Mouse (Mus musculus) cerebellum, postnatal 4 days (tissue): ENCODE results near the gene Ascc2.
A peak's percentile ranks its signal among the peaks of the same experiment; 100 is the strongest.

Source experiments
- DNase-seq, 2 experiments: peaks; one replicate each; pipeline ENCODE4 v3.0.0; 2022; ENCODE audit warnings: low spot score in 2 of 2, mixed read lengths in 1 of 2

The Ascc2 gene

DNA sequence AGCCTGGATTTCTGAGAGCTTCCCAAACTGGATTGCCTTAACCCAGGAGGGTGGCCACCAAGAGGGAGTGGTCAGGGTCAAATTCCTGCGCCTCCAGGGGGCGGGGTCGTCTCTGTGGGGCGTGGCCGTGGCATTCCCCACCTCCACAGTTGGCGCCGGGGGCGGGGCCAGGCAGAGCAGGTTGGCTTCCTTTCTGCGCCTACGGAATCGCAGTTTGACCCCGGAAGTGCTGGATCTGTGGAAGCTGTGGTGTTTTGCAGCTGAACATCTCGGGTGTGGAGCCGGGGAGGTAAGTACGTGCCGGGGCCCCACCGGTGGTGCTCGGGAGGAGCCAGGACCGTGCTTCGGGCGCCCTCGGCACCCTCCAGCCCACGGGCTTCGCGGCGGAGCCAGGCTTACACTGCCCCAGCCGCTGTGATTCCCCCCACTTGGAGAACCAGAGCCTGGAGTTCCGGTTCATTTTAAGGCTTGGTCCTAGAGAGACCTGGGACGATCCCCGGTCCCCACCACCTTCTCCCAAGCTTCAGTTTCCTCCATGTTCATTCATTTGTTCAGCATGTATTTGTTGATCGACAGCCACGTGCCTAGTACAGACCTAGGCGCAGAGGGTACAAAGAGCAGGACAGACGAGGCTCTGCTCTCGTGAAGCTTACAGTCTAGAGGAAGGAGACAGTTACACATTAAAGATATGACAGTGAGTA lies at the start of gene Ascc2:
TSS of gene Ascc2 (plus strand) at position 214 of the 701 bp plus-strand sequence.
- peak; percentile 75 to 83 for DNase-seq

DNA sequence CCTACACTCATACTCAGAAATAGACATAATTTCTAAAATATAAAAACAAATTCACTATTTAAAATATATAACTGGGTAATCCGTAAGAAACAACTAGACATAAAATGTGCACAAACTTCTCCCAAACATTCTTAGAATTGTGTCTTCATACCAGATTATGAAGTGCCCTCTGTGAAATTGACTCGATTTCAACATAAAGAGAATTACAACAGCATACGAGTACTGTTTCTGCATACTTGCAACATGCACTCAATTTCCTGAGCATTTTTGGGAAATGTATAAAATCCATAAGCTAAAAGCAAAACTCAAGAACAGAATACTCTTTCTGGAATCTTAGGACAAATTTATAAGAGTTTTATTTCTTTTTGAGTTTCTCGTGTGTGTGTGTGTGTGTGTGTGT lies 45.7 kb upstream of the Ascc2 start:
- no peak for DNase-seq

DNA sequence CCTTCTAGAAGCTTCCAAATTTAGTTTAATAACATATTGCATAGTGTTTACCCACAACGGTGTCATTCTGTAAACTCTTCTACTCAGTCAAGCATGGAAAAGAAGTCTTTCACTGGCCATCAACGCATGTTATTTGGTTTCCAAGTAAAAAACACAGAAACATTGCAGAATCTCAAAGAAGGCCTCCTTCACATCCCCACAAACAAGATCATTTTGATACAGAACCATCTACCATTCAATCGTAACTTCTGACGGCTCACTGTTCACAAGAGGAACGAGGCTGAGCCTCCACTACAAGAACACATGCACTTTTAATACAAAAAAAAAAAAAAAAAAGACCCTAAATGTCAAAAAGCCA lies 44.1 kb upstream of the Ascc2 start:
- DNase-seq, result no peak

DNA sequence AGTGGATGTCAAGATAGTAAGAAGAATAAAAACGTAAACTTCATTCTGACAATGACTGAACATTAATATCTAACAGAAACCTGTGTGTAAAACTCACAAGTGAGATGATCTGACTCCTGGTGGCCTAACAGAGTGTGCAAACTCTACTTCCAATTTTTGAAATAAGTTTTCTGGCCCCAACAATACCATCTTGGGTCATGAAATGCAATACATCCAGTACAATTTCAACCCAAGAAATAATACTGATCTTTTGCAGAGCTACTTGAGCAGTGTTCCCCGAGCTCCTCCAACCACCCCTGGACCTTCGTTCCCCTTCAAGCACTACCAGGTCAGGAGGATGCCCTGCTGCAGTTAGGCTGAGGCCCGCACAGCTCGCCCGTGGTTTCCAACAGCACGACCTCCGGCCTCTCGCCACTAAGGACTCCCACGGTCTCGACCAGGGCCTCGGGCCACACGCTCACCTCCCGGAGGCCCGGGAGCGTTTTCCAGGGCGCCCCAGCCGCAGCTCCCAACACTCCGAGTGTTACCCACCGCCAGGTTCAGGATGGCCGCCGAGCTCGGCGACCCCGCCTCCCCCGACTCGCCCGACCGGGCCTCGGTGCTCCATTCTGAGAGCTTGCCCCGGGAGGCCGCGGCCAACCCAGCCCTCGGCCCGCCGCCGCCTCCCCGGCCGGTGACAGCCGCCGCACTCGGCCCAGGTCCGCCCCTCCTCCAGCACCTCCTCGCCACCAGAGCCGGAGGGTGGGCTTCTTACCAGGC lies 43.5 kb upstream of the Ascc2 start:
- DNase-seq, result peak in 1 of 2 experiments; percentile 40

DNA sequence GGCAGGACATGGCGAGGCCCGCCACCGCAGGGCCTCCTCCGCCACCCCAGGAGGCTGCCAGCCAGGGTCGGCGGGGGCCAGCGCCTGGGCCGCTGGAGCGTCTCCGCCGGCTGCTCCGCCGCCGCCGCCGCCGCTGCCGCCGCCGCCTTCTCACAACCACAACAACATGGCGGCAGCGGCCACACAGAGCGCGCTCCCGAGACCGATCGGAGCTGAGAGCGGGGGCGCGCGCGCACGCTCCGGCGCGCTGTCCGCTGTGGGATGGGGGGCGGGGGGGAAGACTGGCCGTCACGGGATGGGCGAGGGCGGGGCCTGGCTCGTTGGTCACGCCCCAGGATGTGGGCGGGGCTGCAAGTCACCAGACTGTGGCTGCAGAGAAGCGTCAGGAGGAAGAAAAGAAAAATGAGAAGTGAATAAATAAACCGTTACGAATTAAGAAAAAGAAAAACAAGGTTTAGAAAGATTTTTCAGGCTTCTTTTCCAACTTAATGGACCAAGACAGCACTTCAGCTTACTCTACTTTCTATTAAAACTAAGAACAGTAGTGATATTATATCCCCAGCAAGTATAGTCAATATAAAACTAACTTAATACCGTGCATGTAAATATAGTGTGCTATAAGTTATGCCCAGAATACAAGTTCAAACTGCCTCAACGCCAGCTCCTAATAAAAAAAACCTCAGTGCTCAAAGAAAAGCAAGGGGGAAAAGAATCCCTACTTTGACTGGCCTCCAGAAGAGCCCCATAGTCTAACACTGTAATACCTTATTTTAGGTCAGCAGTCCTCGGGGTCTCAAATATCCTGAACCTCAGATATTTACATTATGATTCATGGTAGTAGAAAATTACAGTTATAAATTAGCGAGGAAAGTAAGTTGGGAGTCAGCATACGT lies 42.7 kb upstream of the Ascc2 start, which contains the start of gene Mtmr3:
TSS of gene Mtmr3 (minus strand) at position 256 of the 893 bp plus-strand sequence.
- DNase-seq, result peak; percentile 86 to 95

DNA sequence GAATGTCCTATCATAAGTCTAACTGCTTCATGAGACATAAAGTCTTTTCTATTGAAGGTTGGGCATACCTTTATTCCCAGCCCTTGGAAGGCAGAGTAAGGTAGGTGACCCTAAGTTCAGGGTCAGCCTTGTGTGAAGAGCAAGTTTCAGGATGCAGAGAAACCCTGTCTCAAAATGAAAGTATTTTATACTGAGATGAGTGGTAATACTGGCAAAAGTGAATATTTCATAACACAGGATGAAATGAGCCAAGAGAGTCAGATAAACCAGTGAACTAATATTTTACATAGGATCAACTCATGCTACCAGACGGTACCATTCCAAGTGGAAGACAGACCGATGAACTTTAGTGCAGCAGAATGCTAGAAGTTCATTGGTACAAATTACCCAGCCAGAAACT lies 39.1 kb upstream of the Ascc2 start:
- no peak for DNase-seq

DNA sequence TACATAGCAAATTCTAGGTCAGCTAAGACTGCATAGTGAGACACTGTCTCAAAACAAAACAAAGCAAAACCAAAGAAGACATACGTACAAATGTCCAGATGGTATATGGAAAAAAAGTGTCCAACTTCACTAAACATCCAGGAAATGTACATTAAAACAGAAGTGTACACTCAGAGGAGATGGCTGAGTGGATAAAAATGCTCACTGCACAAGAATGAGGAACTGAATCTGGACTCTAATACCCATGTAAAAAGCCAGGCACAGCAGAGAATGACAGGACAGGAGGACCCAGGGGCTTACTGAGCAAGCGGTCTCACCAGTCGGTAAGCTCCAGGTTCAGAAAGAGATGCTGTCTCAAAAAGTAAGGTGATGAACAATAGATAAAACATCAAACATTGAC lies 37.6 kb upstream of the Ascc2 start:
- DNase-seq, result no peak

DNA sequence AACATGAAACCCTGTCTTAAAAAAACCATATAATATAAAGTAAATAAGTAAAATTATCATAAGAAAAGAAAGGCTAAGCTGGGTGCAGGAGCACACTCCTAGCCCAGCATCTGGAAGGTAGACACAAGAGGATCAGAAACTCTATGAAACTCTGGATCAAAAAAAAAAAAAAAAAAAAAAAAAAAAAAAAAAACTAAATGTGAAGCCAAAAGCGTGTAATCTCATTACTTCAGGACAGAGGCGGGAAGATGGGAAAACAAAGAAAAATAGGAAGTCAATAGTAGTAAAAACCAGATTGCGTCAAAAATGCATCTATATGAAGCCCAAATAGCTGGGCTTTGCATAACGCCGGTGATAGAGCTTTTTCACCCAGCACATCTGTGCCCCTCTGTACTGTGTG lies 35.7 kb upstream of the Ascc2 start:
- no peak for DNase-seq

DNA sequence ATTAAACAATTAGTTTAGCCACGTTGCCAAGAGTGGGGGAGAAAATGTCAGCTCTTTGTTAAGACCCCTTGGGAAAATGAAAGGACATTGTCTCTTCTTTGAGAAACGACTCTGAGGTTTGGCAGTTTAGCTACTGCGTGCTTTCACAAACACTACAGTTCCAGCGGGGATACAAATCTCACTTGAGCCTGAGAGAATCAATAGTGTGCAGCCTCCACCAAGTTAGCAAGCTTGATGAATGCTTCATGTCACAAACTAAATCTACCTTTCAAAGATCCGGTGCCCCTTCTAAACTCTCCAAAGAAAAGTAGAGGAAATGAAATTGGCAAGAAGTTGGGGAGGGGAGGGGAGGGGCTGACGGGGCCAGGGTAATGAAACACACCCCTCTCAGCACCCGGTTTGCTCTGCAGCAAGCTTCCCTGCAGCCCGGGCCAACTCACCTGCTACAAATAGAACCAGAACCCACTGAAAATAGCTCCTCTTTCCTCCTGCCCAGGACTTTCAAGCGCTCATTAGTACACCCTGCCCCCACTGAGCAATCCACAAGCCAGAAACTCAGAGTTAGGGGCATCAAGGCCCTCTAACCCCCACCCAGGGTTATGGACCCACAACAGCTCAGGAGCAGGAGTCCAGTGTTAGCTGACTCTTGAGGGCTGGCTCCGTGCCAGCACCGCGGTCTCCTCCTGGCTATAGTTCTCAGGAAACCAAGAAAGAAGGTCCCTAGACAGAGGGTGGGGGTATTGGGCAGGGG lies 34.7 kb upstream of the Ascc2 start:
- no peak for DNase-seq

DNA sequence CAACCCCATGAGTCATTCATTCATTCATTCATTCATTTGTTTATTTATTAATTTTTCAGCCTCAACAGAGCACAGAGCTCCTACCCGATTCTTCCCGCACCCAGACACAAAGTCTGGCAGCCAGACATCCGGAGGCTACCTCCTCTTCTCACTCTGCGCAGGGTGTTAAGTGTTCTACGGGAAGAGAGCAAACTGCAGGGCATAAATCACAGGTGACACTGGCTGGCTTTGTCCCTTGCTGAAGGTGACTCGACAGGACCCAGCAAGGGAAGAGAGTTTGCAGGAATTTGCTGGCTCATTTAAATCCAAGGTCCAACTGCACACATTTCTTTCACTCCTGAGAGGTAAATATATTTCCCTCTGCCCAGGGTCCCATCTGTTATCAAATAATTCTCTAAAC lies 33.1 kb upstream of the Ascc2 start:
- no peak for DNase-seq

DNA sequence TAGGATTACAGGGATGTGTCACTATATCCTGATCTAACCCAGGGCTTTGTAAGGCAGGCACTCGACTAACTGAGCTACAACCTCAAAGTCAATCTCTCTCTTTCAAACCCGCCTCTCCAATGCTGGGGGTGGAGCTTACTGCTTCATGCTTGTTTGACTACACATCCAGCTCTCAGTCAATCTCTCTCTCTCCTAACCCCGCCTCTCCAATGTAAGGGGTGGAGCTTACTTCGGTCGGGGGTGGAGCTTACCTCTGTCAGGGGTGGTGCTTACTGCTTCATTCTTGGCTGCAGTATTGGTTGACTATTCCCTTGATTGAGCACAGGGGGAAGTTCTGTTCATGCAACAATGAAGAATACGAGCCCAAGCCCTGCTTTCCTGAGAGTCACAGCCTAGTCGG lies 32.1 kb upstream of the Ascc2 start:
- DNase-seq, result no peak

DNA sequence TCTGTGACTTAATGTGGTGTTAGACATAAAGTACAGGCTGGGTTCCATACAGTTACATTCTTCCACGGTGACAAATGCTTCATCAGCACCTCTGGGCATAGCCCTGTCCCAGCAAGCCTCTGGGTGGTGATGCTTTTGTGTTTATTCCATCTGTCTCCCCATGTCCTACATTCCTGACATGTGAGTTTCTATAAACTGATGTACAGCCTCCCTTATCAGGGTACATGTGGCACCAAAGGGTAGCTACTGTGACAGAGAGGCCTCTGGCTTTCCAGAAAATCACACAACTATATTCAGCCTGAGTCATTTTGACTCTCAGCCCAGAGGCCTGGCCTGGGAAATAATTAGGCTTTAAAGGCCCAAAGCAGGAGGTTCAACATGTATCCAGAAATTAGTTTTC lies 31.0 kb upstream of the Ascc2 start:
- DNase-seq, result no peak

DNA sequence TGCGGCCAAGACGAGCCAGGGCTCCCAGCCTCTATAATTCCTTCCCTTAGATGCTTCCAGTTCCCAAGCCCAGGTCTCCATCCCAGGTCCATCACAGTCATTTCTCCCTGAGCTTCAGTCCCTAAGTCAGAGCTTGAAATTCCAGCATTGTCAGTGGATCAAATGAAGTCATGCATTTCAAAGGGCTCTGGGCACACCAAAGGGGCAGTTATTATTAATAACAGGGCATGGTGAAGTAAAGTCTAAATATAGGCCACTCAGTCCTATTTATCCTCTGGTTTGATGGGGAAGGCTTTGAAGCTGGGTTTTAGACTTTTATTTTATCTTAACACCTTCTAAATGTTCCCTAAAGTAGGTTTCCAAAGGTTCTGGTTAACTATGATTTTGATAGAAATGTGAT lies 25.6 kb upstream of the Ascc2 start:
- no peak for DNase-seq

DNA sequence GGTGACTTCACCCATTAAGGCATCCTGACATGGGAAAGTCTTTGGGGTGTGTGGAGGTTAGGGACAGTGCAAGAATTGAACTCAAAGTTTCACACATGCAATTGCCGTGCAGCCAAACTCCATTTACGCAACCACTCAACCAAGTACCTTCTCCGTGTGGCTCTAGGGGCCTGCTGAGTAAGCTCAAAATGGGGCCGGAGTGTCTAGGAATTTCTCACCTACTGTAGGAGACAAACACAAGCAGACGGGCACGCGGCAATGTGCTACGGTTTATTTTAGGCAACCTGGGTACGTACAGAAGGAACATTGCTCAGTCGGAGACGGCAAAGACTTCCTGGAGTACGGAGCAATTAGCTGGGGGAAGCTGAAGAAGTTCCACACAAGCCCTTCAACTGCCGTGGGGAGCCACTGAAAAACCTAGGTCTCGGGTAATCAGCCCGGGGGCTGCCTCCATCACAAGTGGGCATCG lies 17.5 kb upstream of the Ascc2 start, which contains the start of gene Gm11032:
TSS of gene Gm11032 (plus strand) at position 51 of the 469 bp plus-strand sequence.
- DNase-seq, result no peak

DNA sequence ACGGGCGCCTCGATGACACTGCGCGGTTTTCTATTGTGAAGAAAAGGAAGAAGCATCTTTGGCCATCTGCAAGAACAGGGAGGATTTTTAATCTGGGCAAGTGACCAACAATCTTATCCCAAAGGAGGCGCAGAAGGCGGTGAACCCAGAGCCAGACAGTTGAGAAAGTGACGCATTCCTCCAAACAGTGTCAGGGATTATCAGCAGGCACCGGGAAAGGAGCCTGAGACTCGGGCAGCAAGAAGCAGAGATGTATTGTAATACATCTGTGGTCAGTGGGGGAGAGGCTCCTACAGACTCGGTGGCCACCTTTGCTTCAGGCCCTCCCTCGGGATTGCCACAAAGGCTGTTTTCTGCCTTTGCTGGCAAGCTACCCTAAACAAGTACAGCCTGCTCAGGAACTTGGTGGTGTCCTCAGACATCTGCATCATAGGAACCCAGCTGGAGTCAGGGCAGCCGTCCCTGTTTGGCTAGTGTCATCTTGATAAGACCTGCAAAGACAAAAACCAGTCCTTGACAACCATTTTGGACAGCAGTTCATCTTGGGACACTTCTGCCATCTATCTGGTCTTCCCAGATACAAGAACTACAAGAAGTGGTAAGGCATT lies 16.9 kb upstream of the Ascc2 start:
- no peak for DNase-seq

DNA sequence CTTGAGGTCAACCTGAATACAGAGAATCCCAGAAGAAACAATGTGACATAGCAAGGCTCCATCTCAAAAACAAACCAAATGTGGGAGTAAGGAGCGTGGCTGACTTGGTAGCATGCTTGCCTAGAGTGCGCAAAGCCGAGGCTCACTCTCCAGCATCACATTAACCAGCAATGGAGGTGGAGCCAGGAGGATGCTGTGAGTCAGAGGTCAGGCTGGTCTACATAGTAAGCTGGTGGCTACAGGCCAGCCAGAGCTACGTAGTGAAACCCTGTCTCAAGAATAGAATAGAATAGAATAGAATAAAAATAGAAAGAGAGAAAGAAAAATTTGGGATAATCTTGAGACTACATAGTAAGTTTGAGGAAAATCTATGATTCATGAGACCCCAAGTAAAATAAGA lies 15.7 kb upstream of the Ascc2 start:
- DNase-seq, result no peak

DNA sequence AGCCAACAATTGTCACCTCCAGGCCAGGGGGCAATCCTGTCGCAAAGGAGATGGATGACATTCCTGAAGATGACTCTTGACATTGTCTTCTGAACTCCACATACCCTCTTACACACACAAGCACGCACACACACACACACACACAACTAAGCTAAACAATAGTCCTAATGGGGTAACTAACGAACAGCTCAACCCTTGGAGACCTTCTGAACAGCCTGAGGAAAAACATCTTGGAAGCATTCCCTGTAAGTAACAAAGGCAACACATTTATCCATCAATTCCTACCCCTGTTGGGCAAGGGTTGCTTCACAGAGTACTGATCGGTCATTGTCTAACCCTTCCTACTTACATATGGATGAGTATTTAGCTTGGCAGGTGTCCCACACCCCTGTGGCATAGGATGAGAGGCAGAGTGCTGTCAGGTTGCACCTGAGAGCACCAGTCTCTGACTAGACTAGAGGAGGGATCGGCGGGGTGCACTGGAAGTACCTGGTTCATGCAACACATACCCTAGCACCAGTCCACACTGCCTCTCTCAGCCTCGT lies 15.0 kb upstream of the Ascc2 start:
- no peak for DNase-seq

DNA sequence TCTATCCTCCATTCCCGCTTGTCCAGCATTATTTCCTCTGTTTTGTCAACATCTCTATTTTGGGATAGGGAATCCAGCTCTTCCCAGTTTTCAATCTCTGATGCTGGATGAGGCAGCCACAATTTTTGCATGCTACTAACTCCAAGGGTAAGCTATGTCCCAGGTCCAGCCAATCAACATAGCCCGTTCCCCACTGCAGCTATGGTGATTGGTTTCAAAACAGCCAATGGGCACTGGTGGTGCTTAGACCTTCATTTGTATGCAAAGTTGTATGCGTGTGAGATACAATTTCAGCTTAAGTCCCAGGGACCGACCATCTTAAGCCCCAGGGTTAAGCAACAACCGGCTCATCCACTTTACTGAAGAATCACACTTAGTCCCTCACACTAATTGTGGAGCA lies 14.6 kb upstream of the Ascc2 start:
- no peak for DNase-seq

DNA sequence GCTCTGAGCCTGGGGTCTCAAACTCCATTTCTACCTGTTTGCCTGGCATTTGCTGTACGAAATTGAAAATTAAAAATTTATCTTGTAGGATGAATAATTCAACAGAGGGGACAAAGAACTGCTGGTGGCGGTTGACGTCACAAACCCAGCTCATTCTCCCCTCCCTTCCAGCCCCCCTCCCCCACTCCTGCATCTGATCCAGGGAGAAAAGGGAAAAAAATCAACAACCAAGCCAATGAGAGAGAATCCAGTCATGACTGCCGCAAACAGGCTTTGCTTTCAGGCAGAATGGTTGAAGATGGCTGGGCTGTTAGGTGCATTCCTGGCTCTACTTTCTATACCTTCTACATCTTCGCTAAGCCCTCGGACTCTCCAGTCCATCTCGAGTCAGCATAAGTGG lies 11.6 kb upstream of the Ascc2 start:
- no peak for DNase-seq

DNA sequence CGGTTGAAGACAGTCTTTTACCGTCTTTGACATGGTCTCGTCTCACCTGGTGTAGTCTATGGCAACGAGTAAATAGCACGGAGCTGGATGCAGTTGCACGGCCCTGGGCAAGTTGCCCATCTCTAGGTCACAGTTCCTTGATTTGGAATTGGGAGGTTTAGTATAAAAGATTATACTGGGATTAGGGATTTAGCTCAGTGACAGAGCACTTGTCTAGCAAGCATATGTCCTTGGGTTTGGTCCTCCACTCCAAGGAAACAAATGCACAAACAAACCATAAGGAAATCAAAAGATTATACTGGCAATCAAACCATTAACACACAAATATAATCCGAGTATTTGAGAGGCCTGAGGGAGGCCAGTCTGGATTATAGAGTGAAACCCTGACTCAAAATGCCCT lies 9.9 kb upstream of the Ascc2 start:
- DNase-seq, result no peak

DNA sequence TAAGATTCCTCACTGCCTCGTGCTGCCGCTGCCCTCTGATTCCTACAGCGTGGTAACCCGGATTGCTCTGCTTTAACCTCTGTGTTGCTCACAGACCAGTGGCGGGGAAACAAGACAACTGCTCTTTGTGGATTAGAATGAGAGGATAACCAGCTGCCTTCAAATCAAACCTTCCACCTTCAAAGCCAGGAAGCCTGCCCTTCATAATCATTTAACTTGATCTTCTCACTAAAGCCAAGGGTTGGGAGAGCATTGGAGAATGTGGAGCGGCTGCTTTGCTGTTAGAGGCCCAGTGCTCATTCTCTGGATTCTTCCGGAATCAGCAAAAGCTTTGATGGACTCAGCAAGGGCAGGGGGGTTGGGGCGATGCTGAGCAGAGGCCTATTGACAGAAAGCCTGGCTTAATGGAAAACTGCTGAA lies 7.7 kb upstream of the Ascc2 start:
- no peak for DNase-seq
